Mouse (Mus musculus): Measurements from ENCODE around the gene Golm1. TPM values are rescaled to one million over a fixed set of nuclear protein-coding genes. Genes with fewer than 3 reads are reported as not detected.
"Not testable (repeated sequence)": the region's sequence is repeated elsewhere in the genome, so short reads cannot be mapped to it uniquely, and the experiment has no call there.

Golm1 gene
- polyA plus RNA-seq, 1 experiment from 2014 or later = 87.9 TPM

GRCm38 (mm10) chr13:59703514-59703913 is 27.9 kb upstream of the Golm1 start:
- ATAC-seq (replicated peaks; ENCODE audit: low FRiP score) = no peak
- 82% methylated on average over 12 of the region's 12 CpGs for WGBS
- H3K27me3 ChIP-seq (replicated peaks; ENCODE audit: control insufficient read depth, insufficient read depth, low read length) = peaks cover 11% of the 10 kb centered on the region

GRCm38 (mm10) chr13:59700137-59700536 is 24.5 kb upstream of the Golm1 start:
- H3K4me3 ChIP-seq (ENCODE audit: low read depth, low read length); ATAC-seq (replicated peaks; ENCODE audit: low FRiP score); H3K27ac ChIP-seq (ENCODE audit: low read depth, low read length); H3K27me3 ChIP-seq (replicated peaks; ENCODE audit: control insufficient read depth, insufficient read depth, low read length); H3K9ac ChIP-seq (ENCODE audit: low read depth, low read length); DNase-seq (ENCODE audit: low spot score); H3K4me2 ChIP-seq; H3K4me1 ChIP-seq (replicated peaks; ENCODE audit: control insufficient read depth, insufficient read depth, low read length); H3K9me3 ChIP-seq (ENCODE audit: control insufficient read depth, low read length); H3K36me3 ChIP-seq (ENCODE audit: control insufficient read depth, insufficient read depth, low read length): not testable (repeated sequence)
- WGBS = 60% methylated on average over 1 of the region's 1 CpGs

More at GRCm38 (mm10) chr13:59703514-59703913, 27.9 kb upstream of the Golm1 start:
- H3K4me1 ChIP-seq (replicated peaks; ENCODE audit: control insufficient read depth, insufficient read depth, low read length) = 0 out of 2 replicates have a peak, but pooled peaks cover 9% of the 10 kb centered on the region
- H3K4me3 ChIP-seq (ENCODE audit: low read depth, low read length) = no peak overlapping the region
- DNase-seq (ENCODE audit: low spot score) = no peak
- H3K27ac ChIP-seq (ENCODE audit: low read depth, low read length) = no peak overlapping the region
- H3K36me3 ChIP-seq (ENCODE audit: control insufficient read depth, insufficient read depth, low read length) = no peaks in the 10 kb centered on the region
- no peak overlapping the region for H3K9ac ChIP-seq (ENCODE audit: low read depth, low read length)
- no peak overlapping the region for H3K4me2 ChIP-seq
- H3K9me3 ChIP-seq (ENCODE audit: control insufficient read depth, low read length) = no peaks in the 10 kb centered on the region

GRCm38 (mm10) chr13:59699131-59699530 is 23.5 kb upstream of the Golm1 start:
- Histone ChIP-seq H3K27me3 (replicated peaks; ENCODE audit: control insufficient read depth, insufficient read depth, low read length) (peaks cover 4% of the 10 kb centered on the region), H3K4me2 (no peak overlapping the region), H3K27ac (ENCODE audit: low read depth, low read length) (no peak overlapping the region), H3K9me3 (ENCODE audit: control insufficient read depth, low read length) (no peaks in the 10 kb centered on the region), H3K4me3 (ENCODE audit: low read depth, low read length) (no peak overlapping the region), H3K9ac (ENCODE audit: low read depth, low read length) (no peak overlapping the region), H3K36me3 (ENCODE audit: control insufficient read depth, insufficient read depth, low read length) (no peaks in the 10 kb centered on the region), H3K4me1 (replicated peaks; ENCODE audit: control insufficient read depth, insufficient read depth, low read length) (0 out of 2 replicates have a peak, but pooled peaks cover 2% of the 10 kb centered on the region)
- DNase-seq (ENCODE audit: low spot score) = no peak
- ATAC-seq (replicated peaks; ENCODE audit: low FRiP score) = no peak
- WGBS = 86% methylated on average over 8 of the region's 8 CpGs

- no peak overlapping the region for H3K27ac ChIP-seq (ENCODE audit: low read depth, low read length)
- no peak for DNase-seq (ENCODE audit: low spot score)
- H3K4me2 ChIP-seq = no peak overlapping the region
- H3K27me3 ChIP-seq (replicated peaks; ENCODE audit: control insufficient read depth, insufficient read depth, low read length) = no peaks in the 10 kb centered on the region
- ATAC-seq (replicated peaks; ENCODE audit: low FRiP score) = no peak
- H3K36me3 ChIP-seq (ENCODE audit: control insufficient read depth, insufficient read depth, low read length) = no peaks in the 10 kb centered on the region
- no peak overlapping the region for H3K9ac ChIP-seq (ENCODE audit: low read depth, low read length)
- no peaks in the 10 kb centered on the region for H3K4me1 ChIP-seq (replicated peaks; ENCODE audit: control insufficient read depth, insufficient read depth, low read length)
- no peaks in the 10 kb centered on the region for H3K9me3 ChIP-seq (ENCODE audit: control insufficient read depth, low read length)
- WGBS = 78% methylated on average over 7 of the region's 7 CpGs
- no peak overlapping the region for H3K4me3 ChIP-seq (ENCODE audit: low read depth, low read length)
Measured at GRCm38 (mm10) chr13:59695781-59696180, 20.2 kb upstream of the Golm1 start.

GRCm38 (mm10) chr13:59694008-59694407 is 18.4 kb upstream of the Golm1 start, which contains the start of gene 4921517D22Rik:
Gene 4921517D22Rik (minus strand): TSS chr13:59694108.
- Histone ChIP-seq H3K27me3 (replicated peaks; ENCODE audit: control insufficient read depth, insufficient read depth, low read length) (no peaks in the 10 kb centered on the region), H3K27ac (ENCODE audit: low read depth, low read length) (no peak within 1 kb of the TSS), H3K9me3 (ENCODE audit: control insufficient read depth, low read length) (no peaks in the 10 kb centered on the region), H3K4me3 (ENCODE audit: low read depth, low read length) (no peak within 1 kb of the TSS), H3K4me1 (replicated peaks; ENCODE audit: control insufficient read depth, insufficient read depth, low read length) (no peaks in the 10 kb centered on the region), H3K4me2 (no peak within 1 kb of the TSS), H3K9ac (ENCODE audit: low read depth, low read length) (no peak within 1 kb of the TSS), H3K36me3 (ENCODE audit: control insufficient read depth, insufficient read depth, low read length) (no peaks in the 10 kb centered on the region)
- ATAC-seq (replicated peaks; ENCODE audit: low FRiP score) (no peak), DNase-seq (ENCODE audit: low spot score) (no peak)
- WGBS = 74% methylated on average over 3 of the region's 3 CpGs

- no peaks in the 10 kb centered on the region for H3K27me3 ChIP-seq (replicated peaks; ENCODE audit: control insufficient read depth, insufficient read depth, low read length)
- no peaks in the 10 kb centered on the region for H3K9me3 ChIP-seq (ENCODE audit: control insufficient read depth, low read length)
- no peak overlapping the region for H3K9ac ChIP-seq (ENCODE audit: low read depth, low read length)
- no peaks in the 10 kb centered on the region for H3K36me3 ChIP-seq (ENCODE audit: control insufficient read depth, insufficient read depth, low read length)
- no peaks in the 10 kb centered on the region for H3K4me1 ChIP-seq (replicated peaks; ENCODE audit: control insufficient read depth, insufficient read depth, low read length)
- WGBS = 83% methylated on average over 10 of the region's 10 CpGs
- no peak overlapping the region for H3K27ac ChIP-seq (ENCODE audit: low read depth, low read length)
- H3K4me3 ChIP-seq (ENCODE audit: low read depth, low read length) = no peak overlapping the region
- no peak for ATAC-seq (replicated peaks; ENCODE audit: low FRiP score)
- DNase-seq (ENCODE audit: low spot score) = no peak
- no peak overlapping the region for H3K4me2 ChIP-seq
Measured at GRCm38 (mm10) chr13:59691478-59691877, 15.9 kb upstream of the Golm1 start.

GRCm38 (mm10) chr13:59690576-59690975 is 15.0 kb upstream of the Golm1 start:
- Histone ChIP-seq H3K36me3 (ENCODE audit: control insufficient read depth, insufficient read depth, low read length) (no peaks in the 10 kb centered on the region), H3K27ac (ENCODE audit: low read depth, low read length) (no peak overlapping the region), H3K9ac (ENCODE audit: low read depth, low read length) (no peak overlapping the region), H3K4me2 (no peak overlapping the region), H3K27me3 (replicated peaks; ENCODE audit: control insufficient read depth, insufficient read depth, low read length) (no peaks in the 10 kb centered on the region), H3K4me3 (ENCODE audit: low read depth, low read length) (no peak overlapping the region), H3K4me1 (replicated peaks; ENCODE audit: control insufficient read depth, insufficient read depth, low read length) (no peaks in the 10 kb centered on the region), H3K9me3 (ENCODE audit: control insufficient read depth, low read length) (no peaks in the 10 kb centered on the region)
- no peak for ATAC-seq (replicated peaks; ENCODE audit: low FRiP score)
- DNase-seq (ENCODE audit: low spot score) = no peak
- WGBS = 79% methylated on average over 7 of the region's 7 CpGs

GRCm38 (mm10) chr13:59689843-59690242 is 14.2 kb upstream of the Golm1 start:
- Histone ChIP-seq H3K4me1 (replicated peaks; ENCODE audit: control insufficient read depth, insufficient read depth, low read length) (no peaks in the 10 kb centered on the region), H3K9ac (ENCODE audit: low read depth, low read length) (no peak overlapping the region), H3K4me2 (no peak overlapping the region), H3K27ac (ENCODE audit: low read depth, low read length) (no peak overlapping the region), H3K36me3 (ENCODE audit: control insufficient read depth, insufficient read depth, low read length) (no peaks in the 10 kb centered on the region), H3K9me3 (ENCODE audit: control insufficient read depth, low read length) (no peaks in the 10 kb centered on the region), H3K27me3 (replicated peaks; ENCODE audit: control insufficient read depth, insufficient read depth, low read length) (no peaks in the 10 kb centered on the region), H3K4me3 (ENCODE audit: low read depth, low read length) (no peak overlapping the region)
- no peak for DNase-seq (ENCODE audit: low spot score)
- no peak for ATAC-seq (replicated peaks; ENCODE audit: low FRiP score)
- 71% methylated on average over 3 of the region's 3 CpGs for WGBS

GRCm38 (mm10) chr13:59689313-59689712 is 13.7 kb upstream of the Golm1 start:
- ATAC-seq (replicated peaks; ENCODE audit: low FRiP score) = no peak
- Histone ChIP-seq H3K4me2 (no peak overlapping the region), H3K36me3 (ENCODE audit: control insufficient read depth, insufficient read depth, low read length) (no peaks in the 10 kb centered on the region), H3K4me3 (ENCODE audit: low read depth, low read length) (no peak overlapping the region), H3K9me3 (ENCODE audit: control insufficient read depth, low read length) (no peaks in the 10 kb centered on the region), H3K4me1 (replicated peaks; ENCODE audit: control insufficient read depth, insufficient read depth, low read length) (no peaks in the 10 kb centered on the region), H3K27ac (ENCODE audit: low read depth, low read length) (no peak overlapping the region), H3K27me3 (replicated peaks; ENCODE audit: control insufficient read depth, insufficient read depth, low read length) (no peaks in the 10 kb centered on the region), H3K9ac (ENCODE audit: low read depth, low read length) (no peak overlapping the region)
- no peak for DNase-seq (ENCODE audit: low spot score)
- 72% methylated on average over 9 of the region's 9 CpGs for WGBS

Data from liver, embryonic 11.5 days (tissue).